Mouse (Mus musculus): ENCODE measurements around the gene Rgs14. TPM values are rescaled to one million over a fixed set of nuclear protein-coding genes. Genes with fewer than 3 reads are reported as not detected.

Gene Rgs14
- total and polyA plus RNA-seq, 3 experiments: 0.23 to 1.9 (median 0.73) TPM

DNA sequence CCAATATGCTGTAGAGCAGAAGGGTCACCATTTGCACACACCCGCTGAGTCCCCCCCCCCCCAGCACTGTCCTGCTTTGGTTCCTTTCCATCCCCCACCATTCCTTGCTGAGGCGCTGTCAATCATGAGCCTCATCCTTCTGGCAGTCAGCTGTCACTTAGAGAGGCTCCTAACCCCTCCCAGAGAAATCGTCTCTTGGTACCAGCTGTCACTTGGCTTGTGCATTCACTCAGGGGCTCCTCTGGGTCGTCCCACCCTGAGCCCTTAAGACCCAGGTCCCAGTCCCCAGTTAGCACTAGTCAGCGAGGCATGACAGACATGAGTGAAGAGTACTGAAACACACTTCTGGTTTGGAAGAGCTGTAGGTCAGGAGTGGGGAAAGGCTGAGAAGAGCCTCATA lies 2.2 kb downstream of the Rgs14 start:
- DNase-seq: no peak
- H3K9ac ChIP-seq (ENCODE audit: low read depth, low read length): no peak overlapping the region
- 64% methylated on average over 5 of the region's 5 CpGs for WGBS
- H3K27me3 ChIP-seq (ENCODE audit: control insufficient read depth, insufficient read depth, low read length): no peaks in the 10 kb centered on the region
- no peaks in the 10 kb centered on the region; the same call in 1 of the 2 replicates for H3K4me1 ChIP-seq (ENCODE audit: control insufficient read depth, insufficient read depth, low read length)
- H3K27ac ChIP-seq: no peak overlapping the region
- intact Hi-C loops (cut with DNase I): no loop called here
- H3K4me3 ChIP-seq: no peak overlapping the region
- TF ChIP-seq POLR2A (IDR thresholded peaks at IDR 0.05; ENCODE audit: insufficient read depth, low read depth, low read length) (no peak), EP300 (IDR thresholded peaks at IDR 0.05; ENCODE audit: insufficient read depth, low read depth, low read length) (no peak), CTCF (IDR thresholded peaks at IDR 0.05) (no peak)
- no peaks in the 10 kb centered on the region for H3K79me2 ChIP-seq (replicated peaks; ENCODE audit: control insufficient read depth, insufficient read depth, low read length)
- H3K36me3 ChIP-seq (ENCODE audit: control insufficient read depth, insufficient read depth, low read length): no peaks in the 10 kb centered on the region

- WGBS: 68% methylated on average over 6 of the region's 6 CpGs
- DNase-seq: no peak
- peaks cover 2% of the 10 kb centered on the region; the same call in 1 of the 2 replicates for H3K27me3 ChIP-seq (ENCODE audit: control insufficient read depth, insufficient read depth, low read length)
- intact Hi-C loops (cut with DNase I): no loop called here
- no peaks in the 10 kb centered on the region for H3K36me3 ChIP-seq (ENCODE audit: control insufficient read depth, insufficient read depth, low read length)
- no peak overlapping the region for H3K9ac ChIP-seq (ENCODE audit: low read depth, low read length)
- H3K27ac ChIP-seq: no peak overlapping the region
- no peak for TF ChIP-seq CTCF (IDR thresholded peaks at IDR 0.05)
- TF ChIP-seq POLR2A (IDR thresholded peaks at IDR 0.05; ENCODE audit: insufficient read depth, low read depth, low read length): no peak
- TF ChIP-seq EP300 (IDR thresholded peaks at IDR 0.05; ENCODE audit: insufficient read depth, low read depth, low read length): no peak
- H3K4me3 ChIP-seq: no peak overlapping the region
- H3K4me1 ChIP-seq (ENCODE audit: control insufficient read depth, insufficient read depth, low read length): no peaks in the 10 kb centered on the region; the same call in 1 of the 2 replicates
- no peaks in the 10 kb centered on the region for H3K79me2 ChIP-seq (replicated peaks; ENCODE audit: control insufficient read depth, insufficient read depth, low read length)
These were observed 4.8 kb downstream of the Rgs14 start for GRCm38 (mm10) chr13:55374206-55374924.

GRCm38 (mm10) chr13:55375877-55376276 lies 6.3 kb downstream of the Rgs14 start:
- no peak overlapping the region for H3K27ac ChIP-seq
- intact Hi-C loops (cut with DNase I): no loop called here
- 41% methylated on average over 2 of the region's 2 CpGs for WGBS
- H3K4me3 ChIP-seq: no peak overlapping the region
- H3K27me3 ChIP-seq (ENCODE audit: control insufficient read depth, insufficient read depth, low read length): peaks cover 3% of the 10 kb centered on the region; the same call in 1 of the 2 replicates
- no peak for TF ChIP-seq EP300 (IDR thresholded peaks at IDR 0.05; ENCODE audit: insufficient read depth, low read depth, low read length)
- no peak for TF ChIP-seq CTCF (IDR thresholded peaks at IDR 0.05)
- TF ChIP-seq POLR2A (IDR thresholded peaks at IDR 0.05; ENCODE audit: insufficient read depth, low read depth, low read length): no peak
- H3K9ac ChIP-seq (ENCODE audit: low read depth, low read length): no peak overlapping the region
- no peaks in the 10 kb centered on the region for H3K4me1 ChIP-seq (ENCODE audit: control insufficient read depth, insufficient read depth, low read length)
- DNase-seq: no peak
- H3K79me2 ChIP-seq (replicated peaks; ENCODE audit: control insufficient read depth, insufficient read depth, low read length): no peaks in the 10 kb centered on the region
- no peaks in the 10 kb centered on the region for H3K36me3 ChIP-seq (ENCODE audit: control insufficient read depth, insufficient read depth, low read length)

DNA sequence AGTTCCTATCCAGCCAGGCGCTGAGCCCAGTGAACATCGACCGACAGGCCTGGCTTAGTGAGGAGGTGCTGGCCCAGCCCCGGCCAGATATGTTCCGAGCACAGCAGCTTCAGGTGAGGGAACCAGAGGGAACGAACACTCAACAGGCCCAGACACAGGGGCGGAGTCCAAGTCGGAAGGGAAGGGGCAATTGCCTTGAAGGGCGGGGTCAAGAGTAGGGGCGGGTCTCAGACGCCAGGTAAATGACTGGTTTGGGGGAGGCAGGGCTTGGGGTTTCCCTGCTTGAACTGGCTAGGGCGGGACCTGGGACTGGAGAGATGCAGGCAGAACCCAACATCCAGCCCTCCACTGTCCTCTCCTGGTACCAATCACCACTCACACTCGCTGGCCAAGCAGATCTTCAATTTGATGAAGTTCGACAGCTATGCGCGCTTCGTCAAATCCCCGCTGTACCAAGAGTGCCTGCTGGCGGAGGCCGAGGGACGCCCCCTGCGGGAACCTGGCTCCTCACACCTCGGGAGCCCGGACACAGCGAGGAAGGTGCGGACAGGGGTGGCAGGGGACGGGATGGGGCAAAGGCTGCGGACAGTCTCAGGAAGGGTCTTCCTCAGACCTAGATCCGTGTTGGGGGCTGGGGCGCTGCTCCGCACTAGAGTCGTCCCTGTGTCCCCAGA lies 9.5 kb downstream of the Rgs14 start:
- H3K4me3 ChIP-seq: no peak overlapping the region
- H3K79me2 ChIP-seq (replicated peaks; ENCODE audit: control insufficient read depth, insufficient read depth, low read length): no peaks in the 10 kb centered on the region
- no peak overlapping the region for H3K27ac ChIP-seq
- TF ChIP-seq EP300 (IDR thresholded peaks at IDR 0.05; ENCODE audit: insufficient read depth, low read depth, low read length) (no peak), CTCF (IDR thresholded peaks at IDR 0.05) (no peak), POLR2A (IDR thresholded peaks at IDR 0.05; ENCODE audit: insufficient read depth, low read depth, low read length) (no peak)
- DNase-seq: no peak
- no peak overlapping the region for H3K9ac ChIP-seq (ENCODE audit: low read depth, low read length)
- no peaks in the 10 kb centered on the region for H3K36me3 ChIP-seq (ENCODE audit: control insufficient read depth, insufficient read depth, low read length)
- intact Hi-C loops (cut with DNase I): no loop called here
- peaks cover 3% of the 10 kb centered on the region; the same call in 1 of the 2 replicates for H3K27me3 ChIP-seq (ENCODE audit: control insufficient read depth, insufficient read depth, low read length)
- H3K4me1 ChIP-seq (ENCODE audit: control insufficient read depth, insufficient read depth, low read length): no peaks in the 10 kb centered on the region
- WGBS: 32% methylated on average over 32 of the region's 32 CpGs

GRCm38 (mm10) chr13:55381790-55382189 lies 12.3 kb downstream of the Rgs14 start:
- no peak for DNase-seq
- H3K4me3 ChIP-seq: no peak overlapping the region
- H3K4me1 ChIP-seq (ENCODE audit: control insufficient read depth, insufficient read depth, low read length): no peaks in the 10 kb centered on the region
- H3K27ac ChIP-seq: no peak overlapping the region
- intact Hi-C loops (cut with DNase I): no loop called here
- no peaks in the 10 kb centered on the region for H3K79me2 ChIP-seq (replicated peaks; ENCODE audit: control insufficient read depth, insufficient read depth, low read length)
- H3K9ac ChIP-seq (ENCODE audit: low read depth, low read length): no peak overlapping the region
- TF ChIP-seq EP300 (IDR thresholded peaks at IDR 0.05; ENCODE audit: insufficient read depth, low read depth, low read length): no peak
- no peak for TF ChIP-seq POLR2A (IDR thresholded peaks at IDR 0.05; ENCODE audit: insufficient read depth, low read depth, low read length)
- TF ChIP-seq CTCF (IDR thresholded peaks at IDR 0.05): no peak
- H3K27me3 ChIP-seq (ENCODE audit: control insufficient read depth, insufficient read depth, low read length): peaks cover 3% of the 10 kb centered on the region; the same call in 1 of the 2 replicates
- no peaks in the 10 kb centered on the region for H3K36me3 ChIP-seq (ENCODE audit: control insufficient read depth, insufficient read depth, low read length)
- 78% methylated on average over 4 of the region's 4 CpGs for WGBS

- Histone ChIP-seq H3K4me1 (ENCODE audit: control insufficient read depth, insufficient read depth, low read length) (no peaks in the 10 kb centered on the region), H3K36me3 (ENCODE audit: control insufficient read depth, insufficient read depth, low read length) (no peaks in the 10 kb centered on the region), H3K27me3 (ENCODE audit: control insufficient read depth, insufficient read depth, low read length) (no peaks in the 10 kb centered on the region; the same call in 1 of the 2 replicates), H3K79me2 (replicated peaks; ENCODE audit: control insufficient read depth, insufficient read depth, low read length) (no peaks in the 10 kb centered on the region), H3K4me3 (no peak overlapping the region), H3K27ac (no peak overlapping the region), H3K9ac (ENCODE audit: low read depth, low read length) (no peak overlapping the region)
- 80% methylated on average over 3 of the region's 3 CpGs for WGBS
- no peak for DNase-seq
- TF ChIP-seq POLR2A (IDR thresholded peaks at IDR 0.05; ENCODE audit: insufficient read depth, low read depth, low read length) (no peak), CTCF (IDR thresholded peaks at IDR 0.05) (no peak), EP300 (IDR thresholded peaks at IDR 0.05; ENCODE audit: insufficient read depth, low read depth, low read length) (no peak)
- intact Hi-C loops (cut with DNase I): no loop called here
These were observed 21.1 kb downstream of the Rgs14 start for GRCm38 (mm10) chr13:55390644-55391043.

Data from heart, adult 2 months (tissue).